Mouse (Mus musculus): ENCODE measurements at regions not wholly inside any gene's neighbourhood (a gene's known extent, or its start where the extent isn't known, plus 50 kb on each side); places are given as distances from the start of the nearest gene placed in this dataset.

DNA sequence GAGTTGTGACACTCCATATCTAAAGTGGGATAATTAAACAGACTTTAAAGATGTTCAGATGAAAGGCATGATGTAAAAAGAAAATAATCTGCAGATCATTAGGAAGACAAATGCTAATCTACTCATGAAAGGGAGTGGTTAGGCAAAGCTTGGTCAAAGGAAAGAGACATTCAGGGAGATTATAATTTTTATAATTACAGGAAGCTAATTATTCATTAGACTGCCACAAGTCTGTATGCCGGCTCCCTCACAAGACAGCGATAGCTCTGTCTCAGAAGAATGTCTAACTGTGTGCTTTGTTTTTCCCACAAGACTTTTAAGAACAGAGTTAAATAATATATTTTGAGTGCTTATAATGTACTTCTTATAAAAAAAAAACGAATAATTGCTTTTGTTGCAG lies 541.5 kb downstream of the Adgrl2 start:
- H3K27me3 ChIP-seq (ENCODE audit: control insufficient read depth, insufficient read depth, low read length): no peaks in the 10 kb centered on the region
- no peaks in the 10 kb centered on the region for H3K4me1 ChIP-seq (ENCODE audit: control insufficient read depth, insufficient read depth, insufficient read length, low read length)
- H3K27ac ChIP-seq (ENCODE audit: insufficient read depth, low read depth, low read length): no peak overlapping the region
- H3K36me3 ChIP-seq (ENCODE audit: control insufficient read depth, insufficient read depth, low read length): no peaks in the 10 kb centered on the region
- H3K4me3 ChIP-seq (ENCODE audit: low read depth, low read length): no peak overlapping the region
- WGBS: 73% methylated on average over 3 of the region's 3 CpGs
- TF ChIP-seq CTCF (IDR thresholded peaks at IDR 0.05; ENCODE audit: extremely low read depth, insufficient read length, insufficient replicate concordance, low read depth, low read length) (no peak), POLR2A (IDR thresholded peaks at IDR 0.05; ENCODE audit: low read depth, low read length) (no peak)

DNA sequence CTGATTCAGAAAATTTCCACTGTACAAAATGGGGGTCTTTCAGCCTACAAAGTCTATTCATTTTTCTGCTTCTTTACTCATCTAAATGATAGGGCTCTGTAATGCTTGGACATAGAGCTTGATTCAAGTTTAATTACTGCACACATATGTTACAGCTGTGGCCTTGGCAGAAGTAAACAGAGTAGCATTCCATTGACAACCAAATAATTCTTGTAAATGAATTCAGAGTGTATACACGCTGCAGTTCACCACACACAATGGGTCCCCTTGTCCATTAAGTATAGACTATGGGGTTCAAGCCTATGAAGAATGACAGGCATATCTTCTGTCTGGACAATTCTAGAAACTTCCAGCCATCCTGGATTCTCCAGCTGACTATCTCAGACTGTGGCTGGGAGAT lies 541.9 kb downstream of the Adgrl2 start:
- TF ChIP-seq CTCF (IDR thresholded peaks at IDR 0.05; ENCODE audit: extremely low read depth, insufficient read length, insufficient replicate concordance, low read depth, low read length): no peak
- no peak for TF ChIP-seq POLR2A (IDR thresholded peaks at IDR 0.05; ENCODE audit: low read depth, low read length)
- 71% methylated on average over 1 of the region's 1 CpGs for WGBS
- Histone ChIP-seq H3K4me3 (ENCODE audit: low read depth, low read length) (no peak overlapping the region), H3K27me3 (ENCODE audit: control insufficient read depth, insufficient read depth, low read length) (no peaks in the 10 kb centered on the region), H3K4me1 (ENCODE audit: control insufficient read depth, insufficient read depth, insufficient read length, low read length) (no peaks in the 10 kb centered on the region), H3K27ac (ENCODE audit: insufficient read depth, low read depth, low read length) (no peak overlapping the region), H3K36me3 (ENCODE audit: control insufficient read depth, insufficient read depth, low read length) (no peaks in the 10 kb centered on the region)

- Histone ChIP-seq H3K36me3 (ENCODE audit: control insufficient read depth, insufficient read depth, low read length) (no peaks in the 10 kb centered on the region), H3K4me3 (ENCODE audit: low read depth, low read length) (no peak overlapping the region), H3K4me1 (ENCODE audit: control insufficient read depth, insufficient read depth, insufficient read length, low read length) (no peaks in the 10 kb centered on the region), H3K27me3 (ENCODE audit: control insufficient read depth, insufficient read depth, low read length) (no peaks in the 10 kb centered on the region), H3K27ac (ENCODE audit: insufficient read depth, low read depth, low read length) (no peak overlapping the region)
- WGBS: 72% methylated on average over 1 of the region's 1 CpGs
- TF ChIP-seq CTCF (IDR thresholded peaks at IDR 0.05; ENCODE audit: extremely low read depth, insufficient read length, insufficient replicate concordance, low read depth, low read length) (no peak), POLR2A (IDR thresholded peaks at IDR 0.05; ENCODE audit: low read depth, low read length) (no peak)
Observed at GRCm38 (mm10) chr3:148446845-148447244, 543.5 kb downstream of the Adgrl2 start.

- Histone ChIP-seq H3K4me3 (ENCODE audit: low read depth, low read length) (no peak overlapping the region), H3K4me1 (ENCODE audit: control insufficient read depth, insufficient read depth, insufficient read length, low read length) (no peaks in the 10 kb centered on the region), H3K27ac (ENCODE audit: insufficient read depth, low read depth, low read length) (no peak overlapping the region), H3K36me3 (ENCODE audit: control insufficient read depth, insufficient read depth, low read length) (no peaks in the 10 kb centered on the region), H3K27me3 (ENCODE audit: control insufficient read depth, insufficient read depth, low read length) (no peaks in the 10 kb centered on the region)
- WGBS: 76% methylated on average over 3 of the region's 3 CpGs
- TF ChIP-seq CTCF (IDR thresholded peaks at IDR 0.05; ENCODE audit: extremely low read depth, insufficient read length, insufficient replicate concordance, low read depth, low read length): no peak
- TF ChIP-seq POLR2A (IDR thresholded peaks at IDR 0.05; ENCODE audit: low read depth, low read length): no peak
Observed at GRCm38 (mm10) chr3:148443012-148443411, 547.3 kb downstream of the Adgrl2 start.

DNA sequence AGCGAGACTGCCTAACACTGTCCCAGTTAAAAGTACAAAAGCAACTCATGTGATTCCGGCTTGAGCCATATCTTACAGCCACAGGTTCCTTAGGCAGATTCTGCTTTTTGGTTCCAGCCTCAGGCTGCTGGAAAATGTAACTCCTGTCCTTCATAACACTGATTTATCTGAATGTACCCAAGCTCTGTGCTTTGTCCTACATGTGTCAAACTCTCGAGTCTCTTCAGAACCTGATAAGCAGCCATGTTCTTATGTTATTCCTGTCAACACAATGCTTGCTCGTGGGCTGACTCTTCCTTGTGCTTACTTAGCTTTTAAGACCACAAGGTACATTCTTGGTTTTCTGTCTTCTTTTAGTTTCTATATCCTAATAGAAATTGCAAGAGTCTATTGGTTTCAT lies 556.3 kb downstream of the Adgrl2 start:
- WGBS: 88% methylated on average over 4 of the region's 4 CpGs
- no peaks in the 10 kb centered on the region for H3K27me3 ChIP-seq (ENCODE audit: control insufficient read depth, insufficient read depth, low read length)
- H3K27ac ChIP-seq (ENCODE audit: insufficient read depth, low read depth, low read length): no peak overlapping the region
- TF ChIP-seq POLR2A (IDR thresholded peaks at IDR 0.05; ENCODE audit: low read depth, low read length) (no peak), CTCF (IDR thresholded peaks at IDR 0.05; ENCODE audit: extremely low read depth, insufficient read length, insufficient replicate concordance, low read depth, low read length) (no peak)
- H3K36me3 ChIP-seq (ENCODE audit: control insufficient read depth, insufficient read depth, low read length): no peaks in the 10 kb centered on the region
- no peak overlapping the region for H3K4me3 ChIP-seq (ENCODE audit: low read depth, low read length)
- no peaks in the 10 kb centered on the region for H3K4me1 ChIP-seq (ENCODE audit: control insufficient read depth, insufficient read depth, insufficient read length, low read length)

DNA sequence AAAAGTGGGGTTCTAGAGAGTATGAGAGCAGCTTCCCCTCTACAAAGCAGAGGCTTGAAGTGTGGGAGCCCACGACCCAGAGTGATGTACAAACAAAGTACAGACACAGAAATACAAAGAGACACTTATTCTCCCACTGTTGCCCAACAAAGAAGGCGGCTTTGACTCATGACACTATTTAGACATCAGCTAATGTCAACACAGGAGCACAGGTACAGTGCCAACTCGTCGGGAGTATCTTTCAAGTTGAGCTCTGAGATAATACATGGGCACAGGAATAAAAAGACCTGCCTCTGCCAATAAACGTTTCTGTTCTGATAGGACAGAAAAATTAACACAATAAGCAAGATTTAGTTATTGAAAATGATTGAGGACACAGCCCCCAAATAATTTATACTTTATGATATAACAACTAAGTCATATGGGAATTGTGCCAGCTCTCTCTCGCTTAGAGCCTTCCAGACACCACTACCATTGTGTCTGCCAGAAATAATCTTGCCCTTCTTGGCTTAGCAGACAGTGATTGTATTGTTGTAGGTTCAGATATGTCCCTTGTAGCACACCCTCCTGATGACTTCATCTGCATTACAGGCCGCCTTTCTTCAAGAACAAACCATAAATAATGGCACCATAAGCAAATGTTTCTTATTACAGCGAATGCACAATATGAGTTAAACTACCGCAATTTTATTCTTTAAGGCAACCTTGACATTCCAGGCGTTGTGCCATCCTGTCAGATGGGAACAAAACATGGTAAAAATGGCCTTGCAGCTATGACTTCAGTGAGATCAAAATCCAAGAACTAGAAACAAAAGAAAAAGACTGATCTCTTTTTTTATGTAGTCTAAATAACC lies 561.1 kb downstream of the Adgrl2 start:
- Histone ChIP-seq H3K27me3 (ENCODE audit: control insufficient read depth, insufficient read depth, low read length) (no peaks in the 10 kb centered on the region), H3K4me1 (ENCODE audit: control insufficient read depth, insufficient read depth, insufficient read length, low read length) (peaks cover 4% of the 10 kb centered on the region; the same call in 1 of the 2 replicates), H3K36me3 (ENCODE audit: control insufficient read depth, insufficient read depth, low read length) (no peaks in the 10 kb centered on the region), H3K4me3 (ENCODE audit: low read depth, low read length) (no peak overlapping the region), H3K27ac (ENCODE audit: insufficient read depth, low read depth, low read length) (no peak overlapping the region)
- WGBS: 19% methylated on average over 10 of the region's 10 CpGs
- TF ChIP-seq POLR2A (IDR thresholded peaks at IDR 0.05; ENCODE audit: low read depth, low read length) (no peak), CTCF (IDR thresholded peaks at IDR 0.05; ENCODE audit: extremely low read depth, insufficient read length, insufficient replicate concordance, low read depth, low read length) (no peak)

DNA sequence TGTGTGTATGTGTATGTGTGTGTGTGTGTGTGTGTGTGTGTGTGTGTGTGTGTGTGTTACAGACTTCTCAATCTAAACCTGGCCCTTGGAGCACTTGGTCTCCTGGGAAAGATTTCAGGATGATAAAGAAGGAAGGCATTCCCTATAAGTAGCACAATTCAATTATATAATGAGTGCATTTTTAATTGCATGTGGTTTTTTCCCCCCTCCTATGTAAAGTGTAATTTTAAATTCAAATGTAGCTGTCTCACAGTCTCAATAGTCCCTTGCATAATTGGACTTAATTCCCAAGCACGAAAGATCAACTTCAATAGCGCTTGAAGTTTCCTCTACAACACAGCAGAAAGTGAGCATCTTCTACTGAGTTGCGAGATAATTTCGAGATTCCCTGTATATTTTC lies 566.3 kb downstream of the Adgrl2 start:
- no peak overlapping the region for H3K4me3 ChIP-seq (ENCODE audit: low read depth, low read length)
- TF ChIP-seq CTCF (IDR thresholded peaks at IDR 0.05; ENCODE audit: extremely low read depth, insufficient read length, insufficient replicate concordance, low read depth, low read length) (no peak), POLR2A (IDR thresholded peaks at IDR 0.05; ENCODE audit: low read depth, low read length) (no peak)
- H3K4me1 ChIP-seq (ENCODE audit: control insufficient read depth, insufficient read depth, insufficient read length, low read length): peaks cover 20% of the 10 kb centered on the region
- H3K36me3 ChIP-seq (ENCODE audit: control insufficient read depth, insufficient read depth, low read length): no peaks in the 10 kb centered on the region
- H3K27ac ChIP-seq (ENCODE audit: insufficient read depth, low read depth, low read length): no peak overlapping the region
- no peaks in the 10 kb centered on the region for H3K27me3 ChIP-seq (ENCODE audit: control insufficient read depth, insufficient read depth, low read length)
- WGBS: 95% methylated on average over 4 of the region's 4 CpGs
